Mouse (Mus musculus): ENCODE measurements around the gene Sowahb.

DNA sequence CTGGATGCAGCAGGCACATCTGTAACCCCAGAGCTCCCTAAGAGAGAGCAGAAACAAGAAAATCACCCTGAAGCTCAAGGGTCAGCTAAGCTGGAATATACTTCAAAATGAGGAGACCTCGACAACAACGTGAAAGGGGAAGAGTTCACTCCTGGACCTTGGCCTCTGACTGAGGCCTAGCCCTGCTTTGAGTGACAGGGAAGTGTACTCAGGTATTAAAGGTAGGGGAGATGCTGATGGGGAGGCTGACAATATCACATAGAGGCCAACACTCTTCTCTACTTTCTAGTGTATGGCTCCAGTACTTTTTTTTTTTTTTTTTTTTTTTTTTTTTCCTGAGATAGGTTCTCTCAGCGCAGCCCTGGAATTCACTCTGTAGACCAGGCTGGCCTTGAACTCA lies 34.8 kb upstream of the Sowahb start:
- TF ChIP-seq CTCF (IDR thresholded peaks at IDR 0.05; ENCODE audit: borderline replicate concordance, insufficient read depth, low read length) (no peak), POLR2A (IDR thresholded peaks at IDR 0.05; ENCODE audit: low read depth, low read length) (no peak)
